Mouse (Mus musculus) heart, adult 9 months (tissue): Measurements from ENCODE around the gene Dbndd2.

Experiments
- DNase-seq, 2 experiments: peaks; one replicate each; pipeline ENCODE4 v3.0.0; 2022; ENCODE audit warnings: low spot score in 2 of 2

Dbndd2 gene

DNA sequence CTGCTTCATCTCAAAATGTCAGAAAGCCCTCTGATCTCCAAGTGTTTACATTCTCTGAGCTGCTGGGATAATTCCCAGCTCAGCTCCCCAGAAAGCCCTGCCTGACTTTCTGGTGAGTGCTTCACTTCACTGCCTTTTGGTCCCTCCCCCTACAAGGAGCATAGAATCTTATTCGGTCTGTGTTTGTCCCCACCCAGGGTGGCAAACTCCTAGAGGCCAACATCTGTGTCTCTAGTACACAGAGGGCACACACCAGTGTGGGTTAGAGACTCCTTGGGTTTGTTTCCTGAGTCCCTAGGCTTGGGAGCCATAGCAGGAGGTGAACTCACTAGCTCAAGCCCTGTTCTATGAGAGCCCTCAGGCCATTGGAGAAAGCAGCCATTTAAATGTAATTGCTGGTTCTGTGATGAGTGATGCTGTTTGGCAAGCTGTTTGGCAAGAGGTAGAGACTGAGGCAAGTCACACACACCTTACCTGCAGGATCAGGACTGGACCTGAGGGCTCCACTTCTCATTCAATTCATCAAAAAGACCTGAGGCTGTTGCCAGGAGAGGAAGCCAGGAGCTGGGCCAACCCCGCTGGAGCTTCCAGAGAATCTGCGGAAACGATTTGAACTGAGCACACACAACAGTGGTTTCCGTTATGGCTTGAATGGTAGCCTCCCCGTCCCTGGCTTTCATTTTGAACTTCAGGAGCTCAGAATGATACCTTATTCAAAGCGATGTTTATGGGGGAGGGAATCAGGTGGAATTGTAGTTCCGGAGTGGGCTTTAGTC, 54.9 kb downstream of the Dbndd2 start:
- peak in 1 of 2 experiments; percentile 28 for DNase-seq

DNA sequence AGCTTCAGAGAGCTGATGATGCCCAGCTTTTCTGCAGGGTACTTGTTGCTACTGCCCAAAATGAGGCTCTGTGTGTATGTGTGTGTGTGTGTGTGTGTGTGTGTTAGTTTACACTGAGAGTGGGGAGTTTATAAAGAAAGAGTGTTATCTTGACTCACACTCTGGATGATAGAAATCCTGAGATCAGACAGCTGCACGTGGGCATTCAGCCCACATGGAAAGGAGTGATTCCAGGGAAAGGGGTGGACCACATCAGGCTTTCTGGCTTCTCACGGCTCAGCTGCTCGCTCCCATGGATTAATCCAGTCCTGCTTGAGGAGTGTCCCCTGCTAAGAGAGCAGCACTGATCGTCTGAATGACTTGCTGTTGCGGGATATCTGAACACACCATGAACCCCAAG, 56.2 kb downstream of the Dbndd2 start:
- no peak for DNase-seq

DNA sequence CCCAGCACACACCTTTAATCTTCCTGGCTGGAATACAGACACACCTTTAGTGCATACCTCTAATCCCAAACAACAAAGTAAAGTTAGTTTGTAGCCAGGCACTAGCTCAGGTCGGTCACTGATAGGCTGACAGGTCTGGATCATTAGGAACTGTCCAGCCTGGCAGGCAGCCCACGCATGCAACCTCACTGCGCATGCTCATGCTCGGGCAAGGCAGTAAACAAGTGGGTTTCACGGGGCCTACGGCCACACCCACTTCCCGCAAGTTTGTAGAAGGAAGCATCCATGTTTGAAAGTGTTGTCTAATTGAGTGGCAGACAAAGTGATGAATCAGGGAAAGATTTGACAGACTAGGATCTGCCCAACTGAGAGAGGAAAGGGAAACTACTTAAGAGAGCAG, 56.7 kb downstream of the Dbndd2 start:
- DNase-seq, result no peak
